Mouse (Mus musculus): ENCODE data around the gene Avpi1. TPM values are rescaled to one million over a fixed set of nuclear protein-coding genes. Genes with fewer than 3 reads are reported as not detected.

Avpi1 gene
- polyA plus RNA-seq, 1 experiment from 2014 or later: 7.5 TPM

- WGBS: 92% methylated on average over 15 of the region's 15 CpGs
- no peaks in the 10 kb centered on the region for H3K9me3 ChIP-seq (ENCODE audit: control insufficient read depth, low read length)
- H3K27me3 ChIP-seq (replicated peaks; ENCODE audit: control insufficient read depth, insufficient read depth, low read length): no peaks in the 10 kb centered on the region
- no peak overlapping the region for H3K9ac ChIP-seq (replicated peaks; ENCODE audit: low read depth, low read length)
- H3K4me1 ChIP-seq (replicated peaks; ENCODE audit: control insufficient read depth, insufficient read depth, low read length): no peaks in the 10 kb centered on the region
- no peak overlapping the region for H3K4me2 ChIP-seq (ENCODE audit: low read length)
- H3K27ac ChIP-seq (ENCODE audit: low read length): no peak overlapping the region
- ATAC-seq: no peak
- no peak overlapping the region for H3K4me3 ChIP-seq (replicated peaks; ENCODE audit: low read length)
- no peaks in the 10 kb centered on the region for H3K36me3 ChIP-seq (ENCODE audit: control insufficient read depth, insufficient read depth)
Measured at GRCm38 (mm10) chr19:42138517-42139285, 9.8 kb upstream of the Avpi1 start.

- Histone ChIP-seq H3K36me3 (ENCODE audit: control insufficient read depth, insufficient read depth) (no peaks in the 10 kb centered on the region), H3K9ac (replicated peaks; ENCODE audit: low read depth, low read length) (no peak overlapping the region), H3K27me3 (replicated peaks; ENCODE audit: control insufficient read depth, insufficient read depth, low read length) (no peaks in the 10 kb centered on the region), H3K4me1 (replicated peaks; ENCODE audit: control insufficient read depth, insufficient read depth, low read length) (no peaks in the 10 kb centered on the region), H3K4me2 (ENCODE audit: low read length) (no peak overlapping the region), H3K9me3 (ENCODE audit: control insufficient read depth, low read length) (no peaks in the 10 kb centered on the region), H3K4me3 (replicated peaks; ENCODE audit: low read length) (no peak overlapping the region), H3K27ac (ENCODE audit: low read length) (no peak overlapping the region)
- WGBS: 91% methylated on average over 4 of the region's 4 CpGs
- no peak for ATAC-seq
Measured at GRCm38 (mm10) chr19:42137167-42137672, 8.4 kb upstream of the Avpi1 start.

GRCm38 (mm10) chr19:42136126-42136525 is 7.3 kb upstream of the Avpi1 start:
- H3K9ac ChIP-seq (replicated peaks; ENCODE audit: low read depth, low read length): no peak overlapping the region
- no peak for ATAC-seq
- H3K9me3 ChIP-seq (ENCODE audit: control insufficient read depth, low read length): no peaks in the 10 kb centered on the region
- H3K4me2 ChIP-seq (ENCODE audit: low read length): no peak overlapping the region
- H3K27ac ChIP-seq (ENCODE audit: low read length): no peak overlapping the region
- no peaks in the 10 kb centered on the region for H3K4me1 ChIP-seq (replicated peaks; ENCODE audit: control insufficient read depth, insufficient read depth, low read length)
- H3K4me3 ChIP-seq (replicated peaks; ENCODE audit: low read length): no peak overlapping the region
- H3K27me3 ChIP-seq (replicated peaks; ENCODE audit: control insufficient read depth, insufficient read depth, low read length): no peaks in the 10 kb centered on the region
- no peaks in the 10 kb centered on the region for H3K36me3 ChIP-seq (ENCODE audit: control insufficient read depth, insufficient read depth)
- 16% methylated on average over 5 of the region's 5 CpGs for WGBS

GRCm38 (mm10) chr19:42135070-42135469 is 6.2 kb upstream of the Avpi1 start:
- Histone ChIP-seq H3K27ac (ENCODE audit: low read length) (no peak overlapping the region), H3K4me3 (replicated peaks; ENCODE audit: low read length) (no peak overlapping the region), H3K27me3 (replicated peaks; ENCODE audit: control insufficient read depth, insufficient read depth, low read length) (no peaks in the 10 kb centered on the region), H3K36me3 (ENCODE audit: control insufficient read depth, insufficient read depth) (no peaks in the 10 kb centered on the region), H3K9ac (replicated peaks; ENCODE audit: low read depth, low read length) (no peak overlapping the region), H3K4me2 (ENCODE audit: low read length) (no peak overlapping the region), H3K4me1 (replicated peaks; ENCODE audit: control insufficient read depth, insufficient read depth, low read length) (0 out of 2 replicates have a peak, but pooled peaks cover 2% of the 10 kb centered on the region), H3K9me3 (ENCODE audit: control insufficient read depth, low read length) (no peaks in the 10 kb centered on the region)
- ATAC-seq: no peak

GRCm38 (mm10) chr19:42131101-42131500 is 2.2 kb upstream of the Avpi1 start:
- no peak overlapping the region for H3K4me3 ChIP-seq (replicated peaks; ENCODE audit: low read length)
- no peak overlapping the region for H3K27ac ChIP-seq (ENCODE audit: low read length)
- no peaks in the 10 kb centered on the region for H3K36me3 ChIP-seq (ENCODE audit: control insufficient read depth, insufficient read depth)
- H3K4me2 ChIP-seq (ENCODE audit: low read length): no peak overlapping the region
- WGBS: 67% methylated on average over 5 of the region's 5 CpGs
- ATAC-seq: no peak
- no peaks in the 10 kb centered on the region; the same call in 1 of the 2 replicates for H3K27me3 ChIP-seq (replicated peaks; ENCODE audit: control insufficient read depth, insufficient read depth, low read length)
- H3K4me1 ChIP-seq (replicated peaks; ENCODE audit: control insufficient read depth, insufficient read depth, low read length): peaks cover 17% of the 10 kb centered on the region
- no peaks in the 10 kb centered on the region for H3K9me3 ChIP-seq (ENCODE audit: control insufficient read depth, low read length)
- H3K9ac ChIP-seq (replicated peaks; ENCODE audit: low read depth, low read length): no peak overlapping the region

GRCm38 (mm10) chr19:42130294-42130606 is 1.4 kb upstream of the Avpi1 start:
- Histone ChIP-seq H3K4me3 (replicated peaks; ENCODE audit: low read length) (no peak overlapping the region), H3K27me3 (replicated peaks; ENCODE audit: control insufficient read depth, insufficient read depth, low read length) (no peaks in the 10 kb centered on the region; the same call in 1 of the 2 replicates), H3K9me3 (ENCODE audit: control insufficient read depth, low read length) (no peaks in the 10 kb centered on the region), H3K4me1 (replicated peaks; ENCODE audit: control insufficient read depth, insufficient read depth, low read length) (peaks cover 17% of the 10 kb centered on the region), H3K9ac (replicated peaks; ENCODE audit: low read depth, low read length) (no peak overlapping the region), H3K27ac (ENCODE audit: low read length) (no peak overlapping the region), H3K4me2 (ENCODE audit: low read length) (no peak overlapping the region), H3K36me3 (ENCODE audit: control insufficient read depth, insufficient read depth) (no peaks in the 10 kb centered on the region)
- WGBS: 41% methylated on average over 3 of the region's 3 CpGs
- no peak for ATAC-seq

- Histone ChIP-seq H3K27me3 (replicated peaks; ENCODE audit: control insufficient read depth, insufficient read depth, low read length) (no peaks in the 10 kb centered on the region; the same call in 1 of the 2 replicates), H3K4me2 (ENCODE audit: low read length) (peak overlapping the region; percentile 99), H3K27ac (ENCODE audit: low read length) (peak overlapping the region; percentile 69), H3K4me1 (replicated peaks; ENCODE audit: control insufficient read depth, insufficient read depth, low read length) (peaks cover 17% of the 10 kb centered on the region), H3K9me3 (ENCODE audit: control insufficient read depth, low read length) (no peaks in the 10 kb centered on the region), H3K36me3 (ENCODE audit: control insufficient read depth, insufficient read depth) (no peaks in the 10 kb centered on the region), H3K9ac (replicated peaks; ENCODE audit: low read depth, low read length) (peak overlapping the region; percentile 39), H3K4me3 (replicated peaks; ENCODE audit: low read length) (peak overlapping the region; percentile 73)
- 11% methylated on average over 14 of the region's 14 CpGs for WGBS
- ATAC-seq: peak; percentile 17
Measured at GRCm38 (mm10) chr19:42129509-42130293, 842 bp upstream of the Avpi1 start.

GRCm38 (mm10) chr19:42128052-42128740 is 663 bp downstream of the Avpi1 start:
- H3K4me3 ChIP-seq (replicated peaks; ENCODE audit: low read length): peak overlapping the region; percentile 73
- ATAC-seq: no peak
- no peaks in the 10 kb centered on the region; the same call in 1 of the 2 replicates for H3K27me3 ChIP-seq (replicated peaks; ENCODE audit: control insufficient read depth, insufficient read depth, low read length)
- WGBS: 4% methylated on average over 23 of the region's 23 CpGs
- H3K4me1 ChIP-seq (replicated peaks; ENCODE audit: control insufficient read depth, insufficient read depth, low read length): peaks cover 17% of the 10 kb centered on the region
- no peaks in the 10 kb centered on the region for H3K9me3 ChIP-seq (ENCODE audit: control insufficient read depth, low read length)
- peak overlapping the region; percentile 49; the same call in 1 of the 2 replicates for H3K27ac ChIP-seq (ENCODE audit: low read length)
- H3K9ac ChIP-seq (replicated peaks; ENCODE audit: low read depth, low read length): peak overlapping the region; percentile 76
- H3K4me2 ChIP-seq (ENCODE audit: low read length): peak overlapping the region; percentile 99
- 0 out of 2 replicates have a peak, but pooled peaks cover under 1% of the 10 kb centered on the region for H3K36me3 ChIP-seq (ENCODE audit: control insufficient read depth, insufficient read depth)

- no peak for ATAC-seq
- H3K4me2 ChIP-seq (ENCODE audit: low read length): no peak overlapping the region
- no peaks in the 10 kb centered on the region; the same call in 1 of the 2 replicates for H3K27me3 ChIP-seq (replicated peaks; ENCODE audit: control insufficient read depth, insufficient read depth, low read length)
- peaks cover 5% of the 10 kb centered on the region; the same call in 1 of the 2 replicates for H3K36me3 ChIP-seq (ENCODE audit: control insufficient read depth, insufficient read depth)
- WGBS: 92% methylated on average over 5 of the region's 5 CpGs
- H3K27ac ChIP-seq (ENCODE audit: low read length): no peak overlapping the region
- no peaks in the 10 kb centered on the region for H3K9me3 ChIP-seq (ENCODE audit: control insufficient read depth, low read length)
- H3K9ac ChIP-seq (replicated peaks; ENCODE audit: low read depth, low read length): no peak overlapping the region
- H3K4me1 ChIP-seq (replicated peaks; ENCODE audit: control insufficient read depth, insufficient read depth, low read length): peaks cover 17% of the 10 kb centered on the region
- H3K4me3 ChIP-seq (replicated peaks; ENCODE audit: low read length): no peak overlapping the region
Measured at GRCm38 (mm10) chr19:42127024-42127423, 1.8 kb downstream of the Avpi1 start.
